Mouse (Mus musculus) brain, embryonic 14.5 days (tissue): ENCODE results near the gene D17Wsu92e.

Experiments
- CTCF ChIP-seq: fragments of 200-500 bp; IDR thresholded peaks from 2 replicates; pipeline ENCODE4 v1.5.1; 2012; ENCODE audit warnings: inconsistent platforms, mild to moderate bottlenecking, moderate library complexity, borderline replicate concordance; ENCODE audit not compliant: insufficient read depth, insufficient read length; ENCODE audit errors: extremely low read depth
- POLR2A ChIP-seq: fragments of 200-500 bp; IDR thresholded peaks from 2 replicates; pipeline ENCODE4 v1.6.1; 2012; ENCODE audit warnings: mild to moderate bottlenecking, inconsistent platforms, borderline replicate concordance; ENCODE audit not compliant: poor library complexity, insufficient read depth, insufficient read length, severe bottlenecking; ENCODE audit errors: extremely low read depth

- TF ChIP-seq CTCF = no peak
- no peak for TF ChIP-seq POLR2A
Observed at GRCm38 (mm10) chr17:27762884-27763283, 57.6 kb downstream of the D17Wsu92e start.
